Mouse (Mus musculus) heart, embryonic 12.5 days (tissue): Measurements from ENCODE around the gene Rpsa. TPM values are rescaled to one million over a fixed set of nuclear protein-coding genes. Genes with fewer than 3 reads are reported as not detected.

ENCODE experiments used
- ATAC-seq: fragments of 200-750 bp; cut with Nextera tagmentation; 2 replicates; pipeline ENCODE4 v1.8.0; 2017; ENCODE audit warnings: moderate TSS enrichment, moderate library complexity; ENCODE audit not compliant: insufficient number of reproducible peaks, low FRiP score
- H3K27ac ChIP-seq: fragments of 300-500 bp; sonication (generic); 2 replicates; pipeline ENCODE4 v1.5.1; 2016; ENCODE audit warnings: mild to moderate bottlenecking, moderate library complexity; ENCODE audit not compliant: poor library complexity, severe bottlenecking
- H3K27me3 ChIP-seq: fragments of 300-500 bp; sonication (generic); replicated peaks from 2 replicates; pipeline ENCODE4 v1.6.1; 2016; ENCODE audit warnings: mild to moderate bottlenecking, moderate library complexity
- H3K36me3 ChIP-seq: fragments of 300-500 bp; sonication (generic); 2 replicates; pipeline ENCODE4 v1.6.1; 2016; ENCODE audit warnings: mild to moderate bottlenecking, moderate library complexity
- H3K4me1 ChIP-seq: fragments of 300-500 bp; sonication (generic); replicated peaks from 2 replicates; pipeline ENCODE4 v1.6.1; 2016; ENCODE audit warnings: mild to moderate bottlenecking
- H3K4me2 ChIP-seq: fragments of 300-500 bp; sonication (generic); 2 replicates; pipeline ENCODE4 v1.6.1; 2016; ENCODE audit warnings: mild to moderate bottlenecking, moderate library complexity
- H3K4me3 ChIP-seq: fragments of 300-500 bp; sonication (generic); 2 replicates; pipeline ENCODE4 v1.5.1; 2016; ENCODE audit warnings: mild to moderate bottlenecking
- H3K9ac ChIP-seq: fragments of 300-500 bp; sonication (generic); 2 replicates; pipeline ENCODE4 v1.6.1; 2016; ENCODE audit warnings: mild to moderate bottlenecking, moderate library complexity
- H3K9me3 ChIP-seq: fragments of 300-500 bp; sonication (generic); replicated peaks from 2 replicates; pipeline ENCODE4 v1.6.1; 2016; ENCODE audit warnings: mild to moderate bottlenecking, moderate library complexity
- WGBS: fragments of 180-500 bp; shearing (Covaris S2); methylation state at CpG from one replicate; pipeline ENCODE4 v1.1.7; 2016; 5-methylcytosine and 5-hydroxymethylcytosine counted together
- polyA plus RNA-seq: library from polyadenylated mRNA; unstranded; fragments of >200 nt; fragmentation: Nextera tagmentation; extraction: Ambion mirVana; gene quantifications from 2 replicates; pipeline ENCODE4 v1.2.1, GENCODE M21; 2016

The Rpsa gene
- polyA plus RNA-seq, 1 experiment from 2014 or later, result 771 TPM

GRCm38 (mm10) chr9:120133755-120134475, 6.4 kb downstream of the Rpsa start:
- WGBS, result 61% methylated on average over 6 of the region's 6 CpGs
- no peak for ATAC-seq
- Histone ChIP-seq H3K9ac (no peak overlapping the region), H3K4me3 (no peak overlapping the region), H3K27ac (no peak overlapping the region), H3K9me3 (no peaks in the 10 kb centered on the region), H3K4me2 (no peak overlapping the region), H3K27me3 (no peaks in the 10 kb centered on the region), H3K36me3 (peaks cover 38% of the 10 kb centered on the region), H3K4me1 (peaks cover 9% of the 10 kb centered on the region)

- no peak for ATAC-seq
- Histone ChIP-seq H3K4me1 (0 out of 2 replicates have a peak, but pooled peaks cover 2% of the 10 kb centered on the region), H3K36me3 (peaks cover 31% of the 10 kb centered on the region), H3K4me2 (no peak overlapping the region), H3K4me3 (no peak overlapping the region), H3K27ac (no peak overlapping the region), H3K27me3 (no peaks in the 10 kb centered on the region), H3K9me3 (no peaks in the 10 kb centered on the region), H3K9ac (no peak overlapping the region)
- 79% methylated on average over 13 of the region's 13 CpGs for WGBS
These were observed 7.2 kb downstream of the Rpsa start for GRCm38 (mm10) chr9:120134529-120135160.

- ATAC-seq, result no peak
- Histone ChIP-seq H3K36me3 (peaks cover 24% of the 10 kb centered on the region), H3K9me3 (no peaks in the 10 kb centered on the region), H3K9ac (no peak overlapping the region), H3K4me2 (no peak overlapping the region), H3K4me1 (no peaks in the 10 kb centered on the region), H3K27me3 (no peaks in the 10 kb centered on the region), H3K27ac (no peak overlapping the region), H3K4me3 (no peak overlapping the region)
- WGBS, result 86% methylated on average over 11 of the region's 11 CpGs
These were observed 8.0 kb downstream of the Rpsa start for GRCm38 (mm10) chr9:120135454-120135853.

GRCm38 (mm10) chr9:120140652-120141051, 13.2 kb downstream of the Rpsa start:
- peak overlapping the region; percentile 33; the same call in 1 of the 2 replicates for H3K9ac ChIP-seq
- H3K4me1 ChIP-seq, result no peaks in the 10 kb centered on the region
- no peaks in the 10 kb centered on the region for H3K36me3 ChIP-seq
- no peak overlapping the region for H3K4me2 ChIP-seq
- H3K27ac ChIP-seq, result no peak overlapping the region
- ATAC-seq, result peak; percentile 48; the same call in 1 of the 2 replicates
- 11% methylated on average over 4 of the region's 4 CpGs for WGBS
- no peak overlapping the region for H3K4me3 ChIP-seq
- H3K27me3 ChIP-seq, result no peaks in the 10 kb centered on the region
- H3K9me3 ChIP-seq, result no peaks in the 10 kb centered on the region

GRCm38 (mm10) chr9:120144474-120144873, 17.0 kb downstream of the Rpsa start:
- WGBS, result 80% methylated on average over 13 of the region's 13 CpGs
- H3K4me2 ChIP-seq, result no peak overlapping the region

GRCm38 (mm10) chr9:120149222-120149828, 21.8 kb downstream of the Rpsa start, which contains the start of gene Mobp:
Gene Mobp (plus strand): TSS chr9:120149707.
- Histone ChIP-seq H3K4me2 (no peak within 1 kb of the TSS), H3K36me3 (no peaks in the 10 kb centered on the region), H3K4me1 (no peaks in the 10 kb centered on the region), H3K9ac (no peak within 1 kb of the TSS), H3K4me3 (no peak within 1 kb of the TSS), H3K27ac (no peak within 1 kb of the TSS), H3K27me3 (peaks cover 5% of the 10 kb centered on the region; the same call in 1 of the 2 replicates), H3K9me3 (no peaks in the 10 kb centered on the region)
- no peak for ATAC-seq
- 77% methylated on average over 11 of the region's 11 CpGs for WGBS

More at GRCm38 (mm10) chr9:120144474-120144873, 17.0 kb downstream of the Rpsa start:
- H3K9ac ChIP-seq, result no peak overlapping the region
- no peak overlapping the region for H3K4me3 ChIP-seq
- no peaks in the 10 kb centered on the region for H3K27me3 ChIP-seq
- no peak overlapping the region for H3K27ac ChIP-seq
- H3K36me3 ChIP-seq, result no peaks in the 10 kb centered on the region
- no peak for ATAC-seq
- H3K4me1 ChIP-seq, result no peaks in the 10 kb centered on the region
- H3K9me3 ChIP-seq, result no peaks in the 10 kb centered on the region

- Histone ChIP-seq H3K4me1 (no peaks in the 10 kb centered on the region), H3K9ac (no peak overlapping the region), H3K36me3 (no peaks in the 10 kb centered on the region), H3K9me3 (no peaks in the 10 kb centered on the region), H3K4me3 (no peak overlapping the region), H3K4me2 (no peak overlapping the region), H3K27me3 (peaks cover 5% of the 10 kb centered on the region; the same call in 1 of the 2 replicates), H3K27ac (no peak overlapping the region)
- ATAC-seq, result no peak
- 62% methylated on average over 5 of the region's 5 CpGs for WGBS
These were observed 23.7 kb downstream of the Rpsa start for GRCm38 (mm10) chr9:120151152-120151551.

GRCm38 (mm10) chr9:120151906-120152399, 24.5 kb downstream of the Rpsa start:
- H3K4me3 ChIP-seq, result no peak overlapping the region
- H3K36me3 ChIP-seq, result no peaks in the 10 kb centered on the region
- H3K9ac ChIP-seq, result no peak overlapping the region
- ATAC-seq, result no peak
- H3K27me3 ChIP-seq, result peaks cover 5% of the 10 kb centered on the region; the same call in 1 of the 2 replicates
- 75% methylated on average over 12 of the region's 12 CpGs for WGBS
- no peaks in the 10 kb centered on the region for H3K4me1 ChIP-seq
- H3K4me2 ChIP-seq, result no peak overlapping the region
- no peak overlapping the region for H3K27ac ChIP-seq
- no peaks in the 10 kb centered on the region for H3K9me3 ChIP-seq

GRCm38 (mm10) chr9:120158047-120158446, 30.6 kb downstream of the Rpsa start:
- no peak for ATAC-seq
- WGBS, result 38% methylated on average over 4 of the region's 4 CpGs
- H3K36me3 ChIP-seq, result no peaks in the 10 kb centered on the region

GRCm38 (mm10) chr9:120163862-120164261, 36.4 kb downstream of the Rpsa start:
- no peak for ATAC-seq
- Histone ChIP-seq H3K9ac (no peak overlapping the region), H3K4me3 (no peak overlapping the region), H3K4me2 (no peak overlapping the region), H3K36me3 (no peaks in the 10 kb centered on the region), H3K4me1 (no peaks in the 10 kb centered on the region), H3K27ac (no peak overlapping the region), H3K27me3 (peaks cover 17% of the 10 kb centered on the region), H3K9me3 (no peaks in the 10 kb centered on the region)
- WGBS, result 82% methylated on average over 16 of the region's 16 CpGs

More at GRCm38 (mm10) chr9:120158047-120158446, 30.6 kb downstream of the Rpsa start:
- H3K27ac ChIP-seq, result no peak overlapping the region
- no peak overlapping the region for H3K9ac ChIP-seq
- H3K4me1 ChIP-seq, result no peaks in the 10 kb centered on the region
- no peaks in the 10 kb centered on the region for H3K27me3 ChIP-seq
- H3K4me2 ChIP-seq, result no peak overlapping the region
- H3K4me3 ChIP-seq, result no peak overlapping the region
- no peaks in the 10 kb centered on the region for H3K9me3 ChIP-seq

GRCm38 (mm10) chr9:120167826-120168225, 40.3 kb downstream of the Rpsa start:
- ATAC-seq, result no peak
- Histone ChIP-seq H3K4me3 (no peak overlapping the region), H3K4me2 (no peak overlapping the region), H3K9me3 (peaks cover 3% of the 10 kb centered on the region; the same call in 1 of the 2 replicates), H3K9ac (no peak overlapping the region), H3K27me3 (peaks cover 25% of the 10 kb centered on the region), H3K36me3 (no peaks in the 10 kb centered on the region), H3K27ac (no peak overlapping the region), H3K4me1 (no peaks in the 10 kb centered on the region)
- 57% methylated on average over 11 of the region's 11 CpGs for WGBS
